Mouse (Mus musculus) layer of hippocampus, adult 18-20 months (tissue): ENCODE data around the gene Slc35e2. TPM values are rescaled to one million over a fixed set of nuclear protein-coding genes. Genes with fewer than 3 reads are reported as not detected.
"Not testable (repeated sequence)": the region's sequence is repeated elsewhere in the genome, so short reads cannot be mapped to it uniquely, and the experiment has no call there.

ENCODE experiments used
- DNase-seq, 2 experiments: peaks; one replicate each; pipeline ENCODE4 v3.0.0; 2022; ENCODE audit warnings: low spot score in 2 of 2
- total RNA-seq, 2 experiments: library from RNA; stranded (reverse); gene quantifications; 2 replicates each; pipeline ENCODE4 v1.2.3; 2021

Gene Slc35e2
- total RNA-seq, 2 experiments from 2014 or later, result 39.3 to 42.3 TPM

GRCm38 (mm10) chr4:155668689-155669597, 67.7 kb downstream of the Slc35e2 start, which contains the start of gene Mib2:
Mib2 (minus strand) TSS chr4:155669198.
- peak; percentile 97 to 99 for DNase-seq

GRCm38 (mm10) chr4:155669598-155670075, 68.4 kb downstream of the Slc35e2 start:
- DNase-seq, result no peak

GRCm38 (mm10) chr4:155670236-155670635, 69.0 kb downstream of the Slc35e2 start:
- DNase-seq, result not testable (repeated sequence)

GRCm38 (mm10) chr4:155672082-155672481, 70.9 kb downstream of the Slc35e2 start:
- DNase-seq, result no peak

Other genes starting within 250 kb of the Slc35e2 start
- gene Prkcz, start 240.1 kb upstream of the Slc35e2 start, total RNA-seq, result 100 to 1,000 TPM; 160 to 168 TPM
- 10 to 100 TPM; 26.8 to 27.0 TPM for gene Gabrd, start 203.3 kb upstream of the Slc35e2 start, total RNA-seq
- 10 to 100 TPM; 10.5 to 11.1 TPM for gene Cfap74, start 192.2 kb upstream of the Slc35e2 start, total RNA-seq
- gene Tmem52, start 132.3 kb upstream of the Slc35e2 start, total RNA-seq, result 1 to 10 TPM; 3.1 to 4.2 TPM
- gene Gnb1, start 110.1 kb upstream of the Slc35e2 start, total RNA-seq, result 100 to 1,000 TPM; 690 to 729 TPM
- 10 to 100 TPM; 65.4 to 69.2 TPM for gene Nadk, start 39.0 kb upstream of the Slc35e2 start, total RNA-seq
- 10 to 100 TPM; 45.3 to 47.0 TPM for gene Cdk11b, start 23.4 kb downstream of the Slc35e2 start, total RNA-seq
- gene Gm10563, start 44.0 kb downstream of the Slc35e2 start, total RNA-seq, result not detected
- gene Mmp23, start 52.0 kb downstream of the Slc35e2 start, total RNA-seq, result 1 to 10 TPM; 2.8 to 4.2 TPM
- 100 to 1,000 TPM; 106 to 112 TPM for gene Mib2, start 67.8 kb downstream of the Slc35e2 start, total RNA-seq
- gene Fndc10, start 92.9 kb downstream of the Slc35e2 start, total RNA-seq, result 10 to 100 TPM; 23.3 to 23.5 TPM
- 10 to 100 TPM; 81.4 to 89.1 TPM for gene Ssu72, start 103.4 kb downstream of the Slc35e2 start, total RNA-seq
- gene Tmem240, start 133.4 kb downstream of the Slc35e2 start, total RNA-seq, result 10 to 100 TPM; 35.8 to 39.5 TPM
- gene Atad3a, start 159.7 kb downstream of the Slc35e2 start, total RNA-seq, result 10 to 100 TPM; 50.6 to 50.9 TPM
- 10 to 100 TPM; 10.4 to 11.9 TPM for gene Vwa1, start 173.3 kb downstream of the Slc35e2 start, total RNA-seq
- gene Tmem88b, start 184.5 kb downstream of the Slc35e2 start, total RNA-seq, result 10 to 100 TPM; 25.6 to 30.8 TPM
- gene Ankrd65, start 189.0 kb downstream of the Slc35e2 start, total RNA-seq, result not detected
- 10 to 100 TPM; 74.7 to 91.6 TPM for gene Mrpl20, start 201.5 kb downstream of the Slc35e2 start, total RNA-seq
- 10 to 100 TPM; 70.4 to 79.3 TPM for gene Ccnl2, start 211.1 kb downstream of the Slc35e2 start, total RNA-seq
- gene Aurkaip1, start 229.9 kb downstream of the Slc35e2 start, total RNA-seq, result 100 to 1,000 TPM in 1 of 2 experiments, 10 to 100 TPM in 1; 97.4 to 106 TPM
- 1 to 10 TPM; 5.6 to 6.9 TPM for gene Mxra8, start 238.3 kb downstream of the Slc35e2 start, total RNA-seq
- gene Dvl1, start 246.0 kb downstream of the Slc35e2 start, total RNA-seq, result 10 to 100 TPM; 85.4 to 86.9 TPM